Mouse (Mus musculus) thymus, postnatal 0 days (tissue): Measurements from ENCODE around the gene Itprip. TPM values are rescaled to one million over a fixed set of nuclear protein-coding genes. Genes with fewer than 3 reads are reported as not detected.

Source experiments
- DNase-seq: peaks from one replicate; pipeline ENCODE4 v3.0.0-alpha.2; 2015; ENCODE audit warnings: low spot score
- polyA plus RNA-seq: library from polyadenylated mRNA; unstranded; fragments of >200 nt; fragmentation: Nextera tagmentation; extraction: Ambion mirVana; gene quantifications from 2 replicates; pipeline ENCODE4 v1.2.1, GENCODE M21; 2015

Itprip gene
- polyA plus RNA-seq, 1 experiment from 2014 or later = 20.9 TPM

- no peak for DNase-seq
These were observed 3.8 kb downstream of the Itprip start for GRCm38 (mm10) chr19:47915251-47915650.

DNA sequence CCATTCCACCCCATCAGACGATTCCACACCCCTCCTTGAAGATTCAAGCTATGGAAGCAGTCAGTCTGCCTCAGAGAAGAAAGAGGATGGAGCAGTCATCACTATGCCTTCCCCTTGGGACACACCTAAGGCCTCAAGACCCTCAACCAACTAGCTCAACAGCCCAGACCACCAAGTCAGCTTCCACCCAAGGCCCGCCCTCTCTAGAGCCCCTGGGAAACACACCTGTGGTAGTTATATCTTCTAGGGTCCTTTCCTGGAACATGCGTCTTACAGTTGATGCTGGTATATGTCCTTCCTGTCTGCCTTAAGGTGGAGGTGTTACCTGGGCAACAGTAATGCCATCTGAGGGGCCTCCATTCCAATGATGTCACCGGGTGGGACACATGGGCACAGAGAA lies 4.9 kb downstream of the Itprip start:
- DNase-seq = no peak

- DNase-seq = no peak
These were observed 5.8 kb downstream of the Itprip start for GRCm38 (mm10) chr19:47913344-47913743.

GRCm38 (mm10) chr19:47910751-47911150 lies 8.3 kb downstream of the Itprip start:
- peak; percentile 35 for DNase-seq

GRCm38 (mm10) chr19:47910117-47910618 lies 8.9 kb downstream of the Itprip start:
- peak; percentile 65 for DNase-seq

DNA sequence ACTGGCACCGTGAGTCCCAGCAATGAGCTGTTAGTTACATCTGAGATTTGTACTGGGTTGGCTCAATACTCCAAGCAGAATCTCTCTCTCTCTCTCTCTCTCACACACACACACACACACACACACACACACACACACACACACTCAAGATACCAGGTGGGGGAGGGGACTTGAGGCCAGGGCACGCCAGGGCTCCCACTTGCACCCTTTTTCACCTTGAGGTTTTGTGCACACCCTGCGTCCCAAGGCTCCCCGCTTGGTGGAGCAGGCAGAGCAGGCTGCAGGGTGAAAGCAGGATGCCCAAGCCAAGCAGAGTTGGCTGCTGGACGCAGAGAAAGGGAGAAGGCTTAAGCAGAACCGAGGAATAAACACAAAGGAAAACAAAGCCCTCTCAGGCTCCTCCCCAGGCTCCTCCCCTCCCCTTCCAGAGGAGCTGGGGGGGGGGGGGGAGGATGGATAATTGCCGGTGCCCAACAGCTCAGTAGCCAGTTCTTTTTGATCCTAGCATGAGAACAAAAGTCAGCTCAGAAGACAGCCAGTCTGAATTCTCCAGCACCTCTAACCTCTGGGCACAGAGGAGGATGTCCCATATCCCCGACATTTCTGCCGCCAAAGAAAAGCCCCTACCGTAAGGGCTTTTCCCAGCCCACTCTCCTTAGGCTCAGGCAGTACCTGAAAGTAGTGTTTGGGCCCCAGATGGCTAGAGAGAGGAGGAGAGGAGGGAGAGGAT lies 9.5 kb downstream of the Itprip start:
- peak; percentile 37 for DNase-seq

GRCm38 (mm10) chr19:47908961-47909371 lies 10.1 kb downstream of the Itprip start:
- no peak for DNase-seq

GRCm38 (mm10) chr19:47907596-47907995 lies 11.5 kb downstream of the Itprip start:
- no peak for DNase-seq

DNA sequence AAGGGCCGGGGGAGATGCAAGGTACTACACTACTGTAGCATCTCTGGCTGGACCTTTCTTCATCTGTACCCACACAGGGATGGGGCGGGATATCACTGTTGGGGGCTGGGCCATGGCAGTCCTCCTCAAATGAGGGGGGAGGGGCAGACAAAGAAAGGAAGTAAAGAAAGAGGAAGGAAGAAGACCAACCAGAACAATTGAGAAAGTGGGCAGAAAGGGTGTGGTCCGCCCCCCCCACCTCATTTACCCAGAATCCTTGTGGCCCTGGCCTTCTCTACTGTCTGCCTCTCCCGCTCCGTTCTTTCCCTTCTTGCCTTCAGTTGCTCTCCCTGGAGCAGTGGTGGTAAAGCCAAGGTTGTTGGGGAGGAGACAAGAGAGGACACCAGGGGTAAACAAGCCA lies 13.5 kb downstream of the Itprip start:
- DNase-seq = no peak

DNA sequence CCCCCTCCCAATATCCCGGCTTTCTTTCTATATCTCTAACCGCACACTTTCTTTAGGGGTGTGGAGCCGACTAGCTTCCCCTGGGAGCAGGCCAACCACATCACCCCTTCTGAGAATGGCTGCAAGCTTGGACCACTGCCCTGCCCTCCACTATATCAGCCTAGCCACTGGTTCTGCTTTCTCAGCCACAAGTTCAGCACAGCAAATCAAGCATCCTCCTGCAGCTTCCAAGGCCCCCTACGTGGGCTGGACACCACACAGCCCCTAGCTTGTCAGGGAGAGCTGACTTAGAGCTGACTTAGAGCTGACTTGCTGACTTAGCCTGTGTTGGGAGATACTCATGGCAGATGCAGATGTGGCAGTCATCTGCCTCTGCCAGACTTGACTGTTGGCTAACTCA lies 14.0 kb downstream of the Itprip start:
- DNase-seq = no peak

- no peak for DNase-seq
These were observed 15.4 kb downstream of the Itprip start for GRCm38 (mm10) chr19:47903679-47904078.

GRCm38 (mm10) chr19:47902316-47903201 lies 16.5 kb downstream of the Itprip start:
- no peak for DNase-seq

GRCm38 (mm10) chr19:47900558-47900957 lies 18.5 kb downstream of the Itprip start:
- DNase-seq = no peak

- DNase-seq = no peak
These were observed 19.1 kb downstream of the Itprip start for GRCm38 (mm10) chr19:47900012-47900411.

DNA sequence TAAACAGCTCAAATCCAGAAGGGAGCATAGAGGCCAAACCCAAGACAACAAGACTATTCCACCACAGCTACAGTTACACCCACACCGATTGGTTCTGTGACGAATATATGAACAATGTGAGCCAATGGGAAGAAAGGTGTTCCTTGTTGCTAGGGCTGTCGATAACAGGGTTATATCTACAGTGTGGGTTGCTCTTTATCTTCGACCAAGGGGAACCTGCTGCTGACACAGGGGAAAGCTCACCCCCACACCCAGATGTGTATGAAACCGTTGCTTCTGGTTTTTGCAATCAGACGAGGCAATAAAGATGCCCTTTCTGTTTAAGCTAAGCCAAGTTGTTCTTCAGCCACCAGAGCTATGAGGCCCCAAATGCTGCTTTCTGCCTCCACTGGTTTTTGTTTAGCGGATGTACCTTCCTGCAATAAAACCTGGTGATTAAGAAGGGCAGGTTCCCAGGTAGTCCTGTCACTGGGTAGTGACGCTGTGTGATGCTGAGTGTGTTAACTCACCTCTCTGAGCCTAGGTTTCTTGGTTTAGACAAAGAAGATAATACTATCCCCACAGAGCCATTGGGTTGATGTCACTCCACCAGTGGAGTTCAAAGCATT lies 20.5 kb downstream of the Itprip start:
- no peak for DNase-seq

DNA sequence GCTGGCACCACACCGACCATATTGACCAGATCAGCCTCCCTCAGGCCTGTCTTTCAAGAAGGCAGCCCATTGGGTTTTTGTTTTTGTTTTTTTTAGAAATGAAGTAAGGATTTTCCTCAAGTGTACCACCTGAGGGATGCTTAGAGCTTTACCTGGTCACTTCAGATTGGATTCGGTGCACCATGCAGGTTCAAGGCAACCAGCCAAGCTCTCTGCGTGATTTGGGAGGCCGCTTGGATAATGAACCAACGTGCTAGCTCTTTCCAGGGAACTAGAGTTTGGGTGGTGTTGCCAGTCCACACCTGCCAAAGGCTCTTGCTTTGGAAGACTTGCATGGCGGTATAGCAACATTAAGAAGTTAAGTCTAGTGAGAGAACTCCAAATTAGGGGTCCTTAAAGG lies 26.0 kb downstream of the Itprip start:
- no peak for DNase-seq

- DNase-seq = no peak
These were observed 27.4 kb downstream of the Itprip start for GRCm38 (mm10) chr19:47891562-47892312.

DNA sequence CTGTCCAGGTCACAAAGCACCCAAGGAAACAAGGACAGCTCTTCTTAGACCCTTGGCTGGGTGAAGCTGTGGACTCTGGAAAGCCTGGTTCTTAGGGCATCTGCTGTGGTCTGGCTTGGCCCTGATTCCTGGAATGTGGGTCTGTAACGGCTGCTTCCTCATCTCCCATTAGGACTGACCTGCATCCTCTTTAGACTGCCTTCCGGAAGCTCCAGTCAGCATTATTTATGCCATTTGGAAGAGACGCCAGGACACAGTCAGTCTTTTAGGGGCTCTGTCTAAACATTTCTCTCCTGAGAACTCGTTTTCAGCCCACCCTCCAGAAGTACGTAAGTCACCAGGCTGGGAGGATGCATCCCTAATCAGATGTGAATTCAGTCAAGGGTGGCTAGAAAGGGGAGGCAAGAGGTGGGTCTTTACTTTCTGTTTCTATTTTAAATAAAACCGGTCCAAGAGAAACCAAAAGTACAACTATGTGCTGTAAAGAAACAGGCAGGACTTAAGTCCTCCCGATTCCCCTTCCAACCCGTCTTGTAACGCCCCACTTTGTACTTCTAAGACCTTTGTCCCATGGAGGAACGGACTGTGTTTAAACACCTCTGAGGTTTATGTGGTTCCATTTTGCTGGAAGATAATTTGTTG lies 28.5 kb downstream of the Itprip start:
- DNase-seq = peak; percentile 20

- DNase-seq = no peak
These were observed 31.1 kb downstream of the Itprip start for GRCm38 (mm10) chr19:47888037-47888436.

GRCm38 (mm10) chr19:47887417-47887816 lies 31.7 kb downstream of the Itprip start:
- DNase-seq = peak; percentile 40

- no peak for DNase-seq
These were observed 32.5 kb downstream of the Itprip start for GRCm38 (mm10) chr19:47886617-47887016.
